Mouse (Mus musculus): ENCODE measurements at regions not wholly inside any gene's neighbourhood (a gene's known extent, or its start where the extent isn't known, plus 50 kb on each side); places are given as distances from the start of the nearest gene placed in this dataset.

DNA sequence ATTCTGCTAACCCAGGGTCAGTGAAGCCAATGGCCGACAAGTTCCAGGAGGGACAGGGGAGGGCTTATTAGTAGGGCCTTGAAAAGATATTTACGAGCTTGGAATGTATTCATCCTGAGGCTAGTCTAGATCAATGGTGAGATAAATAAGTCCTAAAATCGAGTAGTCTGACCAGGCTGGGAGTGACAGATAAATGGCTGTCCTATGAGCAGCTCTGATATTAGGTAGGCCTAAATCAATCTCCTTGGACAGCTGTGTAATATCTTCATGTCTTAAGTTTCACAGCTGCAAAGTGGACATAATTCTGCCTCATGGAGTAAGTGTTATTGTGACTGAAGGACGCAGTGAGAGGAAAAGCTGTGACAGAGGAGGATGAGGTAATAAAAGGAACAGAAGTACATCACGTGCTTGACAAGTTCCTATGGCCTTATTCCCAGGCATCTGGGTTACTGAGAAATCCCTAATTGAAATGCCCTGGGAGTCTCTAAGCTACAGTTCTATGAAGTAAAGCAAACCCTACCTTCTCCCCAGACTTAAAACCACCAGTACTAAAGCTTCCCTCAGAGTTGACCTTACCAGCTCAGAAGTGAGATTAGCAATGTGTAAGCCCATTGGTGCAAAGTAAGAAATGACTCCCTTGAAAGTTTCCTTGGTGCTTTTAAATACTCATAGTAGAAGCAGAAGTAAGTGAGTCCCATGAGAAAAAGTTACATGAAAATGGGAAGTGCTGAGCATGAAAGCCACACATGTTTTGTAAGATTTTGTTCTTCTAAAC, 123.3 kb upstream of the Itga4 start:
- DNase-seq: no peak

DNA sequence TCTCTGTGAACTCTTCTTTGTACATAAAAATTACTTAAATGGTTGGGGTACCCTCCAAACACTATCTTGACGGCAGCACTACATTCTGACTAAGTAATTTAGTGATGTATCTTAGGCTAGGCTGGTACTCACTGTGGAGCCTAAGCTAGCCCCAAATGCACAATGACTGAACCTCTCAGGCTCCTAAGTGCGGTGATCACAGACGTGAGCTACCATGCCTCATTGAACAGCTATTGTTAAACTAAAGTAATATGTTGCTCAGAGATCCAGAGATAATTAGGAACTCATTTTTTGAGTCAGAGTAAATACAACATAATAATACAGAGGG, 122.7 kb upstream of the Itga4 start:
- DNase-seq: no peak
- intact Hi-C loops (cut with DNase I): no loop called here

More for the DNA sequence above, 123.3 kb upstream of the Itga4 start:
- intact Hi-C loops (cut with DNase I): no loop called here

DNA sequence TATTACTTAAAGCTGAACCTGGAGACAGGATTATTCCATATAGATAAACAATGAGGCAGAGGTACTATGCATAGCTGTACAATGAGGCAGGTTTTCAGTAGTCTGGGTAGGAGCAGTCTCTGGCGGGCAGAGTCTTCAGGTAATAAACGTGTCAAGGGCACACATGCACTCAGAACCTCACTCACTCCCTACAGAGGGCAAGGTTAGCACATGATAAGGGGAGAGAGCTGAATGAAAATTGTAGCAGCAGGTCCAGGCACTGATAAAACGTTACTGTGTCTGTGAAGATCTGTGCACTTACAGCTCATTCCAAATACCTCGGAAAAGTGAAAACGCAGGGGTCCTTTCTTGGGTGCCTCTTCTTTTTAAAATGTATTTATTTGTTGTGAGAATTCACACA, 120.9 kb upstream of the Itga4 start:
- intact Hi-C loops (cut with DNase I): no loop called here
- DNase-seq: no peak

DNA sequence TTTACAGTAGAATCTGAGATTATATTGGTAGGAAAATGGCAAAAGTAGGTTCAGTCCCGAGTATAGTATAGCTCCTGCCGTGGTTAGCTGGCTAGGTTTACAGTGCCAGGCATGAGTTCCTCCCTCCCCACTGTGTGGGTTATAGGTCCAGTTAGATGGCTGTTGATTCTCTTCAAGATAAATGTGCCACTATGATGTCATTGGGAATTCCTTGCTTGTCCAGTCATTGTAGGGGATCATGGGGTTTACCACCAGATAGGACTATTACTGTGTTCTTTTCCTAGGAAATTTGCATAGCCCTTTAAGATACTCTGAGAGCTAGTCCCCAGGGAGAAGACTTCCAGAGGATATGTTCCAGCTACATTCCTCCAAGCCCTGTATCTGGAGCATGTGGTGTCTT, 119.2 kb upstream of the Itga4 start:
- no peak for DNase-seq
- intact Hi-C loops (cut with DNase I): no loop called here

DNA sequence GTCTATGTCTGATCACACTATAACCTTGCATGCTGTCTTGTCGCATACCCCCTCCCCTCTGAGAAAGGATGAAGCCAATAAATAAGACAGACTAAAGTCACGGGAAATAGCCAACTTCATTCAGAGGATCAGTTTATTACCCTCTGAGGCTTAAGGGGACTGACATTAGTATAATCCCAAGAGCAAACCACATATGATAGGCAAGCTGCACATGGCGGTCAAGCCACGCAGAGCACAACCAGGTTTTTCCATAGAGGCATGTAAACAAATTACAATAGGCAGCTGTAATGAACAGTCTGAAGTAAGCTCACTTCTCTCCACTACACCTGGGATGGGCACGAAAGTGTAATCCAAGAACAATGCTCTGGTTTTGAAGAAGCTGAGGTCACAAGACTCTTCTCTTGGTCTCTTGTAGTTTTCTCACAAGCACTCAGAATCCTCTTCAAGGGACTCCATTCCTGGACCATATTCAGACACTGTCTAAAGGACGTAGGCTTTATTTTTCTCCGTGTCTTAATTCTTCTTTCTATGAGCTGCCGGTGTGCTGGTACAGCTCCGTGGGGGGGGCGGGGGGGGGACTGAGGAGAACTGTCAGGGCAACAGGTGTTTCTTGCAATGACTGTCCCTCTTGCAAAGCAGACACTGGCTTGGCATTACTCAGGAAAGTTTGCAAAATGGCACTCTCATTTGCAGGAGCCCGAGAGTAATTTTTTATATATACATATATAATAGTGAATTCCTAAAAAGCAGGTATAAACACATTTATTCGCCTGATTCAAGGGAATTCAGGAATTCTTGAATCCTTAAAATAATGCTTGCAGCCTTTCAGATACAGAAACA, 118.4 kb upstream of the Itga4 start:
- intact Hi-C loops (cut with DNase I): no loop called here

DNA sequence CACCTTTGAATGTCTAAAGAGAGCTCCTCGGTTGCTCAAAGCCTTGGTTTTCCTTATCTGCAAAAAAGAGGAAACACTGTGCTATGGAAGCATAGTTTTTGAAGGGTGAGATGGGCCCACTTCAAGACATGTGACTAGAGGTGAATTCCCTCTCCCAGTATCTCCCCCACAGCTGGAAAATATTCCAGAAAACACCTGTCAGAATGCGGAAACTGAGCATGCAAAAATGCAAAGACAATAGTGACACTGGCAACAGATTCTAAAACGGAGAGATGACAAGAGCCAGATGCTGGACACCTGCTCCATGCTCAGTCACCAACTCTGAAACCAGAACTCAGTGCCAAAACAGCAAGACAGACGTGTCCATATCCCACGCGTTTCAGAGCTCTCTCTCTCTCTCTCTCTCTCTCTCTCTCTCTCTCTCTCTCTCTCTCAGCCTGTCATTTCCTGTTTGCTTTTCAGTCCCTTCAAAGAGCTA, 117.5 kb upstream of the Itga4 start:
- intact Hi-C loops (cut with DNase I): no loop called here
- DNase-seq: no peak

More for the DNA sequence above, 118.4 kb upstream of the Itga4 start:
- DNase-seq: no peak

DNA sequence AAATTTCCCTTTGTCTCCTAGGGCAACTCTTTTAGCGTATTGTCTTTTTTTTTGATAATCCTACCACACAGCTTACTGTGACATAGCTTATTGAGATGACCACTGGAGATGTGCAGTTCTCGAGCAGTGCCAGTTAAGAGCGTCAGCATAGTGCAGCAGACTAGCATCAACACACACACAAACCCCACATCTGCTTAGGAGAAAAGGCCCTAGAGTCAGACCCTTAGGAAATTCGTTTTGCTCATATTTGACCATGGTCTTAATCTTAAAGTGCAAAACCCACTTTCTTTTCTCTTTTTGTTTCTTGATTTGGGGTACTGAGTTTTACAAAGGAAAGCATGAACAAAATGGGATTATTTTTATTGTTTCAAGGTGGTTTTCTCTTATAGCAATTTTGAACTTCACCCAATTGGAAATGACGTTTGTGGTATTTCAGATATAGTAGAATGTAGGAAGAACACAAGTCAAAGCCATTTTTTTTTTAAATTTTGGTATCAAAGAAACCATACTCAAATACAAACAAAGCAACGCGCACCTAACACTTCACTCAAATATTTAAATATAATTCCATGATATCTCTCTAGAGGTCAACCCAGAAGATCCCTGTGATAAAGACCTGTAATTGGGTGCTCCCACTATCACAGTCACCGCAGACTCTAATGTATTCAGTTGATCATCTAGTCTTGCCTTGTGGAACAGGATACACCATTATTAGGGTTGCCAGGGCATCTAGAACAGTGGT, 116.7 kb upstream of the Itga4 start:
- intact Hi-C loops (cut with DNase I): no loop called here
- no peak for DNase-seq

DNA sequence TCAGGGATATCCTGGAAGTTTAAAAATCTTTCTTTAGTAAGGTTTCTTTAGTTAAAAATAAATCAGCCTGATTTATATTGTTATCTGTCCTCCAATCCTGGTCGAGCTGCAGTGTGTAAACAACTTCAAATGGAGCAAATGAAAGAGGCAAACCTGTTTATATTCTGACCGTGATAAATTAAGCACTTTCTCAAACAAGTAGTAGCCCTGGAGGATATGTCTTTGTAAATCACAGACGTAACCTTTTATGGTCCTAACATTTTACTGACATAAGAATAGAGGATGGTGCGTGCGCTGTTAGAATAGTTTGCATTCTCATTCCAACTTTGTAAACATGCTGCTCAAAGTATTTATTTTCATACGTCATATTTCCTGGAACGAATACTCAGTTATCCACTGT, 113.3 kb upstream of the Itga4 start:
- no peak for DNase-seq
- intact Hi-C loops (cut with DNase I): no loop called here

DNA sequence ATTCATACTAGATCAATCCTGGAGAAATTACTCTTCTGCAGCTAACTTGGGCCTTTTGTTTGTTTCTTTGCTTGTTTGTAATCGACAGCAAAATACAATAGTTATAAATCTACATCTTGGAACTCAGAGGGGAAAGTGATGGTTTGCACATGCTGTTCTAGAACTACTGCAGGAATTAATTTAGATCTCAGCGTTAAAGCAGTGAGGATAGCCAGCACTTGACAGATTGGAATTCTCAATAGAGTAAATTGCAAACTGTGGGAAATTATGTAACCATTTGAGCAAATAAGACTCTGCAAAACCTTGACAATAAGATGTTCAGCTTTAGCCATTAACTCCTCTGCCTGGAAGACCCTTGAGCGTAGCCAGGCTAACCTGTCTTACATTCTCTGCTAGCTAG, 112.0 kb upstream of the Itga4 start:
- intact Hi-C loops (cut with DNase I): no loop called here

DNA sequence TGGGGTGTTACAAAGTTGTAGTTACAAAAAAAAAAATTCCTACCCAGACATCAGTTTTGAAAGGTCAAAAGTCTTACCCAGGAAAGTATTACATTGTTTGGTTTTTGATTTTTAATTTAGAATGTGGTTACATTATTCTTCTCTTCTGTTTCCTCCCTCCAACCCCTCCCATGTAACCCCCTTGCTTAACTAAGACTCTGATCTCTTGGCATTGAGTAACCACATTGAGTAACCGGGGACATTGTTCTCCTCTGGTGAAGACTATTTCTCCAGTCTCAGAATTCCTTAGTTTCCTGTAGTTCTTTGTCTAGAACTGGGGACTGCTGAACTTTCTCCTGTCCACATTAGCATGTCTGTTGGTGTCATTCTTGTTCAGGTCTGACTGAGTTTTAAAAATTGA, 109.3 kb upstream of the Itga4 start:
- intact Hi-C loops (cut with DNase I): no loop called here
- no peak for DNase-seq

More for the DNA sequence above, 112.0 kb upstream of the Itga4 start:
- DNase-seq: no peak

DNA sequence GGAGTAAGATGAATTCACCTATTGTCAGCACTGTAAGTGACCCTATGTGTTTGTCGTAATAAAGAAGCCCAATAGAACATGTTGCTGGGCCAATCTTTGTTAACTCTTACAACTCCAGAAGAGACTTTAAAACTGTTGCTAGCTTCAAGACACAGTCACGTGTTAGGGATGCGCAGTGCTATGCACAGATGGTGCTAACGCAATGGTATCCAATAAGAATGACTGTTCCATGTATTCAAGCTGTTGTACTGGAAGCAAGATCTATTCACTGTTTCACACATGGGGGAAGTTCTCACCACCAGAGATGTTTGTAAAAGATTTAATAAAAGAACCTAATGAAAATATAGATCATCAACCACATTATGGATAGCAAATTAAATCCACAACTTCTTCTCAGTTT, 108.7 kb upstream of the Itga4 start:
- intact Hi-C loops (cut with DNase I): no loop called here
- DNase-seq: no peak

DNA sequence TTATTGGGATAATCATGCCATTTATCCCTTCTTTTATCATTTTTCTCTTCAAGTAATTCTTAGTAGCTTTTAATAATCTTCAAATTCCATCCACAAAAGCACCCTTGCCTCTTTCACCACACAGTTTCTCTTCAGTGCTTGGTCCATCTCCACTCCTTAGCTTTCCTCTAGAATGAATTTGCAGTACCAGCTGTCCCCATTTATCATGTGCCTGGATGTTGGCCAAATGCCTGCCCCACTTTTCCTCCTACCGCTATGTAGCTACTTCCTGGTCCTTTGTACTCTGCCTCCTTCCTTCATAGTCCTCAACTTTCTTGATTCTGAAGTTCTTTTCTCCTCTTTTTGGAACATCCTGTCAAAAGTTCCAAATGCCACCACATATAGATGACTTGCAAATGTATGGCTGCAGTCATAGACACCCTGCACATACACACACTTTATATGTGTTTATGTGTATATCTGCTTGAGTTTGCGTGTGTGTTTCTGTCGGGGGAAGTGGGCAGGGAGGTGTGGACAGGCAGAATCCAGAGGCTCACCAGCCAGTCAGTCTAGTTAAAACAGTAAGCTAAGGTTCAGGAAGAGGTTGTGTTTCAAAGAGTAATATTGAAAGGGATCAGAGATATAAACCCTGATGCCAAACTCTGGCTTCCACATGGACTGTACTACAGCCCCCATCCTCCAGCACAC, 106.1 kb upstream of the Itga4 start:
- intact Hi-C loops (cut with DNase I): no loop called here
- DNase-seq: peak; percentile 49

DNA sequence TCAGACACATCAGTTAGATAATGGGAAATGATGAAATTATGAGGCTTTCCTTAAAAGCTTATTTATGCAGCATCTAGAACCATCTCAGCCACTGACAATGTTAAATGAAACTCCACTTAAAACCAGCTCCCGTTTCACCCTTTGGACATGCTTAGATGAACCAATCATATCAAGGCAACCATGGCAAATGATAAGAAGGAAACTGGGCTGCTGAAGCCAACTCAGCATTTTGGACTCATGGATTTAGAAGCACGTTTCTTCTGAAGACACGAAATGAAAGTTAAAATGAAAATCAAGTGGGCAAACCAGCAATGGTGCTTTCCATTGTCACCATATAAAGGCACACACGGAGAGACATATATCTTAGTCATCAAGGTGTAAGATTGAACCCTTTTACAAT, 103.6 kb upstream of the Itga4 start:
- intact Hi-C loops (cut with DNase I): no loop called here
- DNase-seq: no peak

DNA sequence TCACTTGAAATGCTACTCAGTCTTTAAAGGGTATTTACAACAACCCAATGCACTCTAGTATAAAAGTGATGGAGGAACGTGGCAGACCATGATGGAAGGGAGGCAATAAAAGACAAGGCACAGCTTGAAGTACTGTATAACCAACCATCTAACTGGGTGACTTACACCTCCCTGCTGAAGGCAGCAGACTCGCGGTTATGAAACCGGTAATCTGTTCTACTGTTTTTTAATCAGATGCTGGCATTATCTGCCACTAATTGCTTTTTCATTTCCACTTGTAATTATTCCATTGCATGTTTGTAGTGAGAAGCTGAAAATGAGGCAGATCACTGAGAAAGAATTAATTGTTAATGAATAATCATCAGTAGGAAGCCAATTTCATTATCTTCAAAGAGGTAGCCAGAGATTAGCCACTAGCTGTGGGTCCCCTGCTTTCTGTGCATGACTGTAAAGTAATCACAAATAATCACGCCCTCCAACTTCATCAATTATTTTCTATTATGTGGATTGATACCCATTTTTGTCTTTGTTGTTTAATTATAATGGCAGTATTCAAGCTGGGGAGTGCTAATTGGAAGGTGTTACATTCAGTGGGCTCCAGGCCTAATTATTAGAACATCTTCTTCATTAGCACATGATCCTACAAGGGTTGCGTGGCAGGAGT, 103.1 kb upstream of the Itga4 start:
- no peak for DNase-seq
- intact Hi-C loops (cut with DNase I): no loop called here

DNA sequence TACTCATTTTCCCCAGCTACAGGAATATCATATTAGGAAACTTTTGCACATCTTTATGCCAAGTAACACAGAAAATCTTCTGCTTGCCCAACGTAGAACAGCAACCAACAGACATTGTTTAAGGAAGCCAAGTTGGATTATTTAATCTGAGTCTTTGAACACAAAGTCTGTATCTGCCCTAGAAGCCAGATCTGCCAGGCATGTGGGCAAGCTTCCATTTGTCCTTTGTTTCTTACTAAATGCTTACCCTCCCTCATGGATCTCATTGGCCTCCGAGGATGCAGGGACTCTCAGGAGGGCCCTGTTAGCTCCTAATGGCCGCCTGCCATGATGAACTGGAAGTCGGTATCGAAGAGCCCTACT, 102.5 kb upstream of the Itga4 start:
- intact Hi-C loops (cut with DNase I): no loop called here

DNA sequence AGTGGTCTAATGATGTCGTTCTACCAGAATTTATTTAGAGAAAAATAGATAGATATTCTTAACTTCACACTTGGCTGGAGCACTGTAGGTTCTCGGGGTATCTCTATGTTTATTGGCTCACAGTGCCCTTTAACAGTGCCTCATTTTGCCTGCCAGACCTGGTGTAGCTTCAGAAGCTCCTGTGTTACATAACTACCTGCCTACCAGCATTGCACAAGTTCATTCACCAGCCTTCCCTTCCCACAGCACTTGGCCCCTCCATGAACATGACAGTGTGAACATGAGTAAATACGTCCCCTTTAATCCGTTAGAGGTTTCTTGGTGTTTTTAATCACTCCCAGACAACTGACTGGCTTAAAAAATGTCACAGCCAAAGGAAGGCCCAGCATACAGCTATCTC, 102.2 kb upstream of the Itga4 start:
- intact Hi-C loops (cut with DNase I): no loop called here
- no peak for DNase-seq

More for the DNA sequence above, 102.5 kb upstream of the Itga4 start:
- DNase-seq: peak; percentile 37

DNA sequence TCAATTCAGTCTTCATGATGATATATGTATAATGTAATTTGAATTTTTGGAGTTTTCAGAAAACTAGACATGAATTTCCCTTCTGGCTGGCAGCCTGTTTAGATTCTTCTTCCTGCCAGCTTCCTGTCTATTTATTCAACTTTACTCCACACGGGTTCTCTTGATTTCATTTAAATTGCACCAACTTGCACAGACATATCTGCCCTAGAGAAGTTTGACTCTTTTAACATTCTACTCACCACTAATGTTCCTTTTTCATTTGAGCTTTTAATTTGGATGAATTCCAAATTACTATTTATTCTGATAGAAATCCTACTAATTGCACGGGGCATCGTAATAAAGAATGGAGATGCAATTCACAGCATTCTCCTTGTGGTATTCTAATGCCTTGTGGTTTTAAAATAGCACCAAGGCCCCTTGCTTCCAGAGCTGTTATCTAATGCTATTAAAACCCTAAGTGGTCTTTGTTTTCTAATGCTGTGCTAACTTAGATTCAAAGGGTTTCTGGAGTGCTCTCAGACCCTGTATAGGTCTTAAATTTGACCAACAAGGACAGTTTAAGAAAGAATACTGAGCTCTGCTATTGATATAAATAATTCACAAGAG, 96.7 kb upstream of the Itga4 start:
- no peak for DNase-seq
- intact Hi-C loops (cut with DNase I): no loop called here

DNA sequence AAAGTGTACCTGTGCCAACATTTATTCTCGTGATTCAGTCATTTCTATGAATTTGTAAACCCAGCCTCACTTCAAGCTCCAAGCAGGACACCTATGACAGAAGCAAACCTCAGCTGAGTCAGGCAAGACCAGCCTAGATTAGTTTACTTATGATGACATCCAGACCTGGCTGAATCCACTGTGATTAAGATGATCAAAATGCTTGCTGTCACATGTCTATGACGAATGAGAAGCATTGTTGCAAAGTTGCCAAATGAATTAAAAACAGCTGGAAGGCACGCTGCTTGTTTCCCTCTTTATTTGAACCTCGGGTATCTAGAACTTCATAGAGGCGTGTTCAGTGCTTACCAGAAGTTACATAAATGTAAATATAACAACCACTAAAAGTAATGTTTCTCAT, 95.9 kb upstream of the Itga4 start:
- intact Hi-C loops (cut with DNase I): no loop called here
- no peak for DNase-seq

DNA sequence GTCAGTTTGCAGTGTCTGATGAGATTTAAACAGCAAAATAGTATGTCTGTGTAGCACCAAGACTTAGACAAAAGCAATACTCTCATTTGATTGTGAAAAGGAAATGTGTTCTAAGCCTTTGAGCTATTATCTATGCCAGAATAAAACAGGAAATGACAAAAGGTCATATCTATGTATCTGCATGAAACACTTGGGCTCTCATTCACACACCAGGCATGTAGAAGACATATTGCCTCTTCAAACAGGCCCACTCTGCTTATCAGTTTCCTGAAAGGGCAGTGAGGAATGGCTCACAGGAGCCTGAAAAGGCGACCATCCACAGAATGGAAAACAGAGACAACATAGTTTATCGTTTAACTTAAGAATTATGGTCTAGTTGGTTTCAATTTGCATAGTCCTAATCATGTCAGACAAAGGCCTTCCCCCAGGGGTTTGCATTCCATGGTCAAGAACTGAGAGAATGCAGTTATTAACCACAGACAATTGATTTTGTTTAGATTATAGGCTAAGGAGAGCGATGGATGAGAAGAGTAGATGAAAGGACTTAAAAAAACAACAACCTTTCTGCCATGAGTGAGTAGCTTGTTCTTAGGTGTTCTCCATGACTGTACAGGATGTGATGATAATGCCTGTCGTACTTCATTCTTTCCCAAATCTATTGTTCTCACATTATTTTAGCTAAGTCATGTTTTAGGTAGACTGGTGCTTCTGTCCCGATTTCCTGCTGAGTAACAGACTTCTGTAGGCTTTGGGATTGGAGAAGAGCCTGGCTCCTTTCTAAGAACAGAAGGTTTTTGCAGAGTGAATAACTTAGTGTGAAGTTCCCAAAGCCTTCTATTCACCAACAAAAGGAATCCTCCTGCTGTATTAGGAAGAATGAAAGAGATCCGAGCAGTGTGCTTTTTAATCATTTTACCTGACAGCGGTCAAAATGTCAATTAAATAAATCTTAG, 82.0 kb upstream of the Itga4 start:
- DNase-seq: no peak
- intact Hi-C loops (cut with DNase I): no loop called here

All from left cerebral cortex, postnatal 4 days (tissue).